Mouse (Mus musculus): Measurements from ENCODE around the gene Dlst. TPM values are rescaled to one million over a fixed set of nuclear protein-coding genes. Genes with fewer than 3 reads are reported as not detected.

Dlst gene
- total RNA-seq (2023) = 100 to 1,000 TPM; 332 to 336 TPM

DNA sequence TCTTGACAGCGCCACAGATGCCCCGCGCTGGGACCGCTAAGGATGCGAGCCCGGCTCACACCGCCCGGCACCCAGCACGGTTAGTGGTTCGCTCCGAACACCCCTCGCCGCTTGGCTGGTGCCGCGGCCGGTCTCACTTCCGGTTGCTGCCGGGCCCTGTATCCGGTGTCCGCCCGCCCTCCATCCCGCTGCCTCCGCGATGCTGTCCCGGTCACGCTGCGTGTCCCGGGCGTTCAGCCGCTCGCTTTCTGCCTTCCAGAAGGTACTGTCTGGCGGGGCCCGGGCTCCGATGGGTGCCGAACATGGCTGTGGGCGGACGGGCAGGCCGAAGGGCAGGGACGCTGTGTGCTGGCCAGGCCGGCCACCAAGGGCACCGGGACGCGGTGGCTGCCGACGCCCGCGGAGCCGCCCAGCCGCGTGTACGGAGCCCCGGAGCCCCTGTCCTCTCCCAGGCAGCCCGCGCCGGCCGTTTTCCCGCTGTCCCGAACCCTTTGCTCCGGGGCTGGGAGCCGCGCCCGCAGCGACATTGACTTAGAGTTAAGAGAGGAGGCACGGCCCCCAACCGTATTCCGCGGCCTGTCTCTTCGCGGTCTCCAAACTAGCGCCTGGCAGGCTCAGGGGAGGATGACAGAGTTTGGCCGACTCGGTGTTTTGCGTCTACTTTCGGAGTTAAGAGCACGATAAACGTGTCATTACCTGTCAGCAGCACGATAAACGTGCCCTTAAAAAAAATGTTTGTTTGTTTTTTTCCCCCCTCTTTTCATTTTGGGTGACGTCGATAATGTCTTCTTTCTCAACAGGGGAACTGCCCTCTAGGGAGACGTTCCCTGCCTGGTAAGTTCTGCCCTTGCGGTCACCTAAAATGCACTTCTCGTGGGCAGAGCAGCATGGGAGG lies at the start of gene Dlst, which contains the start of gene Prox2:
Dlst (plus strand) TSS at position 136 of the 895 bp plus-strand sequence.
Prox2 (minus strand) TSS at position 62 of the 895 bp plus-strand sequence.

DNA sequence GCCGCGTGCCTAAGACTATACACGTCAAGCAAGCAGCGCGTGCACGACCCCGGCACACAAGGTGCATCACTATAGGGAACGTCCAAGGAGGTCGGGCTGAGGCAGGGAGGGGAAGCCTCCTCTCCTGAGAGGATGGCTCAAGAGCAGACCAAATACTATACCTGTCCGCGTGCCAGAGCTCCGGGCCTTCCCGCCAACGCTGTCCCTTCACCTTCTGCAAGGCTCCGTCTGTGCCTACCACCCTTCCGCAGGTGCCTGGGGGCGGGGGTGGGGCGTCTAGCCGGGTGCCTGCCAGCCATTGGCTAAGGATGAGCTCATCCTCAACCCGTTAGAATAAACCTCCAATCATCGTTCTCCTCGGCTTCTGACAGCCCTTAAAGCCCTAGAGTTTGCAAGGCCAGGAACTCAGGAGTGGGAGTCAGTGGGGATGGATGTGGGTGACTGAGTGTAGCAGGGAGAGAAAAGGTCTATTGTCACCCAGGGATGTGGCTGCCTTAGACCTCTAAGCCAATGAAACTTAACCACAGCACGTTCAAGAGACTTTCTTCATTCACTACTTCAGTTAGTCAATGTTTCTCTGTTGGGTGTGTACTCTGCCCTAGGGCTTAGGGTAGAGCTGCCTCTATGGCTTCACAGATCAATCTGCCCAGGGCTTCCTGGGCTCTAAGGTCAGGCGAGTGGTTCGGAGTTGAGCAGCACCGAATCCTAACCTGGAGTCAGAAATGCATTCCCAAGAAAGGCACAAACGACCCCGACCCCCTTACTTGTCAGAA lies 40.6 kb downstream of the Dlst start, which contains the start of gene Rps6kl1:
Rps6kl1 (minus strand) TSS at position 263 of the 773 bp plus-strand sequence.

DNA sequence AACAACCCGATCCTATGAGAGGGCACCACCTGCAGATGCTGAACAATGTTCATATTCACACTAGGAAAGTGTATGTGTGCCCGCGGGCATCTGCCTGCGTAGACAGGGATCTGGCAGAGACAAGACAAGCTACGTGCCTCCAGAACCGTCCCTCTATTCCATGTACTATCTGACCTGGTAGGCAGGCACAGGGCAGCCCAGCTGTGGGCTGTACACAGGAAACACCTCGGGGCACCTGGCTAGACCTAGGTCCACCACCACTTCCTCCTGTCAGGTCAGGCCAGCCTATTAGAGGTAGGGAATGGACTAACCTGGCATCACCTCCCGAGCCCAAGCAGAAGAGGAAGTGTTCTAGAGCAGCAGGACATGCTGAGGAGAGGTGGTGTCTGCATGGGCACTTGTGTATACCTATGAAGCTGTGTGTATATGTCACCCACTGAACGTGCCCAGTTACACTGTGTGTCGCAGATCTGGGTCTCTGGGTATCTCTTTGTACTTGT lies 67.2 kb downstream of the Dlst start, which contains the start of gene Pgf:
Pgf (minus strand) TSS at position 51 of the 500 bp plus-strand sequence.

Other genes starting within 250 kb of the Dlst start
- under 1 TPM; 0.07 to 0.55 TPM for gene Ltbp2, start 234.3 kb upstream of the Dlst start, total RNA-seq (2023)
- 10 to 100 TPM; 42.1 to 48.3 TPM for gene Fcf1, start 139.9 kb upstream of the Dlst start, total RNA-seq (2023)
- 10 to 100 TPM; 35.3 to 39.6 TPM for gene Arel1, start 139.9 kb upstream of the Dlst start, total RNA-seq (2023)
- gene Ylpm1, start 114.5 kb upstream of the Dlst start, total RNA-seq (2023) = 10 to 100 TPM; 29.8 to 34.5 TPM
- gene Prox2, start 74 bp upstream of the Dlst start, total RNA-seq (2023) = 1 to 10 TPM; 4.4 to 5.6 TPM
- gene Rps6kl1, start 40.4 kb downstream of the Dlst start, total RNA-seq (2023) = under 1 TPM in 1 of 2 experiments, not detected in 1; 0.13 TPM
- gene Pgf, start 67.0 kb downstream of the Dlst start, total RNA-seq (2023) = not detected
- gene Eif2b2, start 108.6 kb downstream of the Dlst start, total RNA-seq (2023) = 10 to 100 TPM; 71.6 to 83.0 TPM
- 1 to 10 TPM; 4.5 to 5.2 TPM for gene Mlh3, start 159.8 kb downstream of the Dlst start, total RNA-seq (2023)
- 10 to 100 TPM; 13.1 to 15.8 TPM for gene Acyp1, start 177.6 kb downstream of the Dlst start, total RNA-seq (2023)
- not detected for gene Zc2hc1c, start 177.8 kb downstream of the Dlst start, total RNA-seq (2023)
- 10 to 100 TPM; 52.6 to 54.0 TPM for gene Nek9, start 228.5 kb downstream of the Dlst start, total RNA-seq (2023)

Measured in neutrophil, adult 59 days (primary cell).